Mouse (Mus musculus) lung, adult 2 months (tissue): ENCODE data around the gene Apod. TPM values are rescaled to one million over a fixed set of nuclear protein-coding genes. Genes with fewer than 3 reads are reported as not detected.
A peak's percentile ranks its signal among the peaks of the same experiment; 100 is the strongest.

Source experiments
- DNase-seq: peaks from one replicate; pipeline ENCODE4 v3.0.0; 2022
- H3K4me1 ChIP-seq: fragments of 200-500 bp; 2 replicates; pipeline ENCODE4 v1.6.1; 2011; ENCODE audit warnings: low read length; ENCODE audit not compliant: control insufficient read depth, insufficient read depth
- H3K4me3 ChIP-seq: fragments of 200-500 bp; replicated peaks from 2 replicates; pipeline ENCODE3; 2011; ENCODE audit warnings: low read depth, mild to moderate bottlenecking, control low read depth, low read length; ENCODE audit errors: extremely low read depth
- CTCF ChIP-seq: fragments of 200-500 bp; IDR thresholded peaks from 2 replicates; pipeline ENCODE4 v1.5.1; 2011; ENCODE audit warnings: mild to moderate bottlenecking, low read length, control low read depth; ENCODE audit not compliant: insufficient read depth
- POLR2A ChIP-seq: fragments of 200-500 bp; IDR thresholded peaks from 2 replicates; pipeline ENCODE4 v1.6.1; 2011; ENCODE audit warnings: low read depth, mild to moderate bottlenecking, control low read depth, low read length, borderline replicate concordance; ENCODE audit errors: extremely low read depth
- WGBS: fragments of 180-500 bp; shearing (Covaris S2); methylation state at CpG from one replicate; pipeline ENCODE4 v1.1.7; 2018; 5-methylcytosine and 5-hydroxymethylcytosine counted together
- polyA plus RNA-seq: library from polyadenylated mRNA; depleted of rRNA; stranded (reverse); fragments of >200 nt; gene quantifications from 2 replicates; pipeline ENCODE4 v1.2.3, GENCODE M21; 2012; rRNA removed

The Apod gene
- polyA plus RNA-seq, 1 experiment, result 5.1 TPM

- 1% methylated on average over 6 of the region's 6 CpGs for WGBS
- no peak for DNase-seq
- Histone ChIP-seq H3K4me3 (peak overlapping the region; percentile 81), H3K4me1 (peaks cover 16% of the 10 kb centered on the region)
- TF ChIP-seq CTCF, result no peak
- TF ChIP-seq POLR2A, result no peak
These were observed 40.5 kb downstream of the Apod start for GRCm38 (mm10) chr16:31274084-31274483.

DNA sequence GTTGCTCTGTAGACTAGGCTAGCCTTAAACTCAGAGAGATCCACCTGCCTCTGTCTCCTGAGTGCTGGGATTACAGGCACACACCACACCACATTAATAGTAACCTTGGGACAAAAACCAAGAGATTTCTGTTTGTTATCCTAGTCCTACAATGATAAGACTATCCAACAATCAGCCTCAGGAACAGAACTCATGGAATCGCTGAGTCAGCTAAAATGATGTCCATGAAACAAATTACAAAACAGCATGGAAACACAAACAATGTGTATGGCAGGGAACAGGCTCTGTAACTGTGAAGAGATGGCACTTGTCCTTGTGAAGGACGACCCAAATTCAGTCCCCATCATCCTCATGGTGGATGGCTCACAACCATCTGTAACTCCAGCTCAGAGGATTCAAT, 47.9 kb downstream of the Apod start:
- Histone ChIP-seq H3K4me1 (peaks cover 2% of the 10 kb centered on the region), H3K4me3 (no peak overlapping the region)
- no peak for TF ChIP-seq POLR2A
- TF ChIP-seq CTCF, result no peak
- 86% methylated on average over 2 of the region's 2 CpGs for WGBS
- no peak for DNase-seq

DNA sequence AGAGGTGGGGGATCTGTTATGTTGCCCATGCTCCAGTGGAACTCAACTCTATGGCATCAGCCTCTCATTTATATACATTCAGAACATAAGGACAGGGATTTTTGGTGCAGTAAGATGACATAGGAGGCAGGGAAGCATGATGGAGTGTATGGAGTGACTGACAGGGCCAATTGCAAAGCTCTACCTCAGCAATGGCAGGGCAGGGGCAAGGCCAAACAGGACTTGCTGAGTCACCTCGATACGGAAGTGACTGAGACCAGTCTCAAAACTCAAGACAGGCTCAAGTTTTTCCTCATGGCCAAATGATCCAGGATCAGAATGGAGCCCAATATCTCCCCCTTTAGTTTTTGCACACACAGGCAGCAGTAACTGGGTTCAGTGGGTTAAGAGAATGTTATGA, 58.5 kb downstream of the Apod start:
- Histone ChIP-seq H3K4me1 (no peaks in the 10 kb centered on the region), H3K4me3 (no peak overlapping the region)
- WGBS, result 73% methylated on average over 2 of the region's 2 CpGs
- DNase-seq, result no peak
- no peak for TF ChIP-seq CTCF
- no peak for TF ChIP-seq POLR2A

DNA sequence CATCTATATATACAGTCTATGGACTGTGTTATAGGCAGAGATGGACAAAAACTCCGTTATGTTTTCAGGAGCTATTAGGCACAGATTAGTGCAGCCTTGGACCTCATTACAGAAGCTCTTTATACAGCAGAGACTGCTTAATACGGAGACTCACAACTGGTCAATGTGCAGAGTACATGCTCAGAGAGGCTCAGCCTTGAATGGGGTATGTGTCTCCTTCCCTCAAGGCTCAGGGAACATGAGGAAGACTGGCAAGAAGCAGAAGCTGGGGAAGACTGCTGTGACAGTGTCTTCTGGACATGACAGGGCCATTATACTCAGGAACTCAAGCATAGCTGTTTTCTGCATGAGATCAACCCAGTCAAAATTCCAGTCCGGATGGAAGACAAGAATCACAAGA, 58.9 kb downstream of the Apod start:
- Histone ChIP-seq H3K4me1 (no peaks in the 10 kb centered on the region), H3K4me3 (no peak overlapping the region)
- DNase-seq, result no peak
- WGBS, result 82% methylated on average over 3 of the region's 3 CpGs
- TF ChIP-seq POLR2A (no peak), CTCF (no peak)

DNA sequence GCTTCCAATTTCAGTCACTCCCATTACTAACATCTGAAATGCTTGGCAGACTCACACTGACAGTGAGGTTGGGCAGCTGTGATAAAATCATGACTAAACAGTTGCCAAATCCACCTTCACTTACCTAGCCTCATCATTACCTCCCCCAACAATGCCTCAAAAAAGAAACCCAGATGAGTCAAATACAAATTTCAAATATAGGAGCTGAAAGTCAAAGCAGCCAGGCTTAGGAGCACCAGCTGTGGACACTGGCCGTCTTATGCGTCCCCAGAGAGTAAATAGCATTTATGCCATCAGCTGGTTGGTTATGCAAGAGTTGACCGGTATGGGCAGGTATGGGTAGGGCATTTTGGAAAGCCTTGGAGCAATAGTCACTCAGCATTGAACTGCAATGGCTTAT, 65.2 kb downstream of the Apod start:
- no peak for TF ChIP-seq CTCF
- no peak for TF ChIP-seq POLR2A
- no peak for DNase-seq
- H3K4me1 ChIP-seq, result no peaks in the 10 kb centered on the region
- WGBS, result 71% methylated on average over 3 of the region's 3 CpGs
- H3K4me3 ChIP-seq, result no peak overlapping the region

- TF ChIP-seq CTCF (no peak), POLR2A (no peak)
- Histone ChIP-seq H3K4me3 (no peak overlapping the region), H3K4me1 (no peaks in the 10 kb centered on the region)
- WGBS, result 89% methylated on average over 13 of the region's 13 CpGs
- no peak for DNase-seq
These were observed 65.9 kb downstream of the Apod start for GRCm38 (mm10) chr16:31248717-31249116.

DNA sequence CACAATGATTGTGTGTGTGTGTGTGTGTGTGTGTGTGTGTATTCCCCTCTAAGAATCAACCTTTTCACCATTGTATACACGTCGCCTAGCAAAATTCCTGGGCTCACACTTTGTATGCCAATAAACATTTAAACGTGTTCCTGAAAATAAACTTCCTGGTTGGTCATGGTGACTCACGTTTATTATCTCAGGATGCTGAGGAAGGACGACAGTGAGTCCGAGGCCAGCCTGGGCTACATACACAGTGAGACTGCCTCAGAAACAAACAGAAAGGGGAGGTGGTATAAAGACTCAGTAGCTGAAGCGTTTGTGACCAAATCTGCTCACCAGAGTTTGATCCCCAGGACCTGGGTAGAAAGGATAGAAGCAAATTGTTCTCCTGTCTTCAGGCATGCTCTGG, 67.2 kb downstream of the Apod start:
- TF ChIP-seq CTCF (no peak), POLR2A (no peak)
- no peak for DNase-seq
- Histone ChIP-seq H3K4me3 (no peak overlapping the region), H3K4me1 (no peaks in the 10 kb centered on the region)
- WGBS, result 49% methylated on average over 7 of the region's 7 CpGs

Other genes starting within 250 kb of the Apod start
- gene Xxylt1, start 233.4 kb downstream of the Apod start, polyA plus RNA-seq, result 15.8 and 21.9 TPM in 2 replicates
- gene Acap2, start 113.6 kb downstream of the Apod start, polyA plus RNA-seq, result 18.6 and 21.8 TPM in 2 replicates
- 89.0 and 116 TPM in 2 replicates for gene Ppp1r2, start 39.5 kb downstream of the Apod start, polyA plus RNA-seq
- 5.7 and 10.2 TPM in 2 replicates for gene Bdh1, start 107.5 kb upstream of the Apod start, polyA plus RNA-seq